In the genomic region with DNA sequence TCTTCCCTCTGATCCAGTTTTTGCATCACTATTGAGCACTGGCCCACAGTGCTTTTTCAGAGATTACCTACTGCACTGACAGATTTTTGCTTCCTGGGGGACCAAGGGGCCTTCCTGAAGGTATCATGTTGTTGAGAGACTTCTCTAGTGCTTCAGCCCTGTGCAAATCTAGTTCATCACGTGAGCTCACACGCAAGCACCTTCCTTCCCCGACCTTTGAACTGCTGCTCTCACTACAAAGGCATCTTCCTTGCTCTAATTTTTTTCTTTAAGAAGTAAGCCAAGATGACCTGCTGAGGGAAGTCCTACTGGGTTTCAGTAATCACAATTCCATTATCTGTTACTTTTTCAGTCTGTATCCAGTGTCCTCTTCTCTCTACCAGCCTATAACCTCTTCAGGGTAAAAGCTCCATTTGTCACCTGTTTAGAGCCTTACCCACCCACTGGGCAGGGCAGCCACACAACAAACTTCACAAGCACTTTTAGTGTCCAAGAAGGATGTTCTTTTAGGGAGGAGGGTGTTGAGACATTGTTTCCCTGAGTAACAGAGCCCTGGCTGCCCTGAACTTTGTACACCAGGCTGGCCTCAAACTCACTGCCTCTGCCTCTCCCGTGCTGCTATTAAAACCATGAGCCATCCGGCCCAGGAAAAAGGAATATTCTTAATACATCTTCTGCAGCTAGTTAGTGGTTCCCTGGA, we compare ENCODE assay signal across 12 mouse cellular contexts.
A peak's percentile ranks its signal among the peaks of the same experiment; 100 is the strongest.
DNase-seq lines count a peak whose midpoint lies in the region; ATAC-seq and TF ChIP-seq lines count a peak whose summit lies in the region.
"Had no signal": no experiment of that assay in that cellular context is flagged by ENCODE, and none has a peak within 500 bp of the region (broad histone marks: within the 10 kb centered on the region; RNA-seq: fewer than 3 reads in every experiment).

No protein-coding gene starts in this region.

- intact Hi-C loops in heart, postnatal 10 days (cut with DNase I), result no loop called here
- intact Hi-C loops in left cerebral cortex, postnatal 10 days (cut with DNase I), result no loop called here

- peaks cover 6% of the 10 kb centered on the region for H3K36me3 ChIP-seq in heart, embryonic 13.5 days
- no peaks in the 10 kb centered on the region for H3K36me3 ChIP-seq in thymus, adult 2 months (ENCODE audit: control insufficient read depth, insufficient read depth, low read length)
- no peaks in the 10 kb centered on the region for H3K36me3 ChIP-seq in kidney, embryonic 15.5 days

- no peak overlapping the region for H3K4me3 ChIP-seq in heart, embryonic 13.5 days
- H3K4me3 ChIP-seq in thymus, adult 2 months (ENCODE audit: control insufficient read depth, insufficient read depth, low read length), result no peak overlapping the region
- no peak overlapping the region for H3K4me3 ChIP-seq in kidney, embryonic 15.5 days (replicated peaks)
- H3K4me3 ChIP-seq: hindbrain, embryonic 10.5 days had no signal

- no peak for ATAC-seq in heart, embryonic 13.5 days (ENCODE audit: extremely low read depth, insufficient number of reproducible peaks, low FRiP score, low TSS enrichment)
- ATAC-seq in kidney, embryonic 15.5 days (replicated peaks; ENCODE audit: low FRiP score), result no peak

- no peak for TF ChIP-seq CTCF in thymus, adult 2 months (IDR thresholded peaks at IDR 0.05; ENCODE audit: borderline replicate concordance, control insufficient read depth, extremely low read depth, insufficient read depth, low read length, poor library complexity)

- H3K27me3 ChIP-seq in heart, embryonic 13.5 days (replicated peaks), result no peaks in the 10 kb centered on the region
- H3K27me3 ChIP-seq in thymus, adult 2 months (ENCODE audit: control insufficient read depth, insufficient read depth, low read length), result no peaks in the 10 kb centered on the region
- no peaks in the 10 kb centered on the region for H3K27me3 ChIP-seq in kidney, embryonic 15.5 days

- peak overlapping the region; percentile 17; the same call in 1 of the 2 replicates for H3K9ac ChIP-seq in heart, embryonic 13.5 days
- H3K9ac ChIP-seq in kidney, embryonic 15.5 days, result no peak overlapping the region

- H3K9me3 ChIP-seq in heart, embryonic 13.5 days, result no peaks in the 10 kb centered on the region
- H3K9me3 ChIP-seq in kidney, embryonic 15.5 days (replicated peaks), result no peaks in the 10 kb centered on the region
- H3K9me3 ChIP-seq: hindbrain, embryonic 10.5 days had no signal

- H3K27ac ChIP-seq in heart, embryonic 13.5 days (replicated peaks), result peak overlapping the region; percentile 59
- peak overlapping the region; percentile 58 for H3K27ac ChIP-seq in thymus, adult 2 months (ENCODE audit: control insufficient read depth, insufficient read depth, low read length)
- H3K27ac ChIP-seq in kidney, embryonic 15.5 days, result 0 out of 2 replicates have a peak overlapping the region, but pooled peaks have one; percentile 1
- H3K27ac ChIP-seq: hindbrain, embryonic 10.5 days; macrophage had no signal

- DNase-seq in heart, postnatal 10 days, result no peak
- DNase-seq in thymus, adult 2 months, result peak; percentile 15
- no peak for DNase-seq in thymus, postnatal 10 days (ENCODE audit: low spot score in 2 of 2)
- DNase-seq in yolk sac, embryonic 10.5 days (ENCODE audit: low spot score), result peak; percentile 72
- no peak for DNase-seq in left cerebral cortex, postnatal 10 days (ENCODE audit: extremely low spot score in 1 of 2, low spot score in 2 of 2)
- DNase-seq in layer of hippocampus, adult 9-10 months (ENCODE audit: low spot score), result no peak
- DNase-seq: adrenal gland, adult 2 months; B cell, adult 2 months had no signal

- H3K4me2 ChIP-seq in heart, embryonic 13.5 days, result no peak overlapping the region
- H3K4me2 ChIP-seq in kidney, embryonic 15.5 days, result no peak overlapping the region

- H3K4me1 ChIP-seq in heart, embryonic 13.5 days, result peaks cover 92% of the 10 kb centered on the region
- H3K4me1 ChIP-seq in thymus, adult 2 months (replicated peaks; ENCODE audit: control insufficient read depth, insufficient read depth, low read length), result peaks cover 26% of the 10 kb centered on the region
- peaks cover 50% of the 10 kb centered on the region for H3K4me1 ChIP-seq in kidney, embryonic 15.5 days

- no peak for TF ChIP-seq POLR2A in thymus, adult 2 months (IDR thresholded peaks at IDR 0.05; ENCODE audit: control insufficient read depth, extremely low read depth, insufficient read depth, low read length, poor library complexity)

- WGBS in heart, embryonic 13.5 days, result 47% methylated on average over 5 of the region's 5 CpGs
- 40% methylated on average over 5 of the region's 5 CpGs for WGBS in thymus, adult 2 months
- WGBS in kidney, embryonic 15.5 days, result 48% methylated on average over 5 of the region's 5 CpGs

Comparison
In these comparisons a context has a peak if more than half of its experiments do, and no peak if none do; other contexts are left out.
1. DNase-seq: peak in thymus, adult 2 months (single experiment) and yolk sac, embryonic 10.5 days (single experiment); none in heart, postnatal 10 days (0 of 2), thymus, postnatal 10 days (0 of 2), left cerebral cortex, postnatal 10 days (0 of 2) and layer of hippocampus, adult 9-10 months (single experiment).
2. H3K27ac ChIP-seq: peak in every context shown above with its lines; median percentile 59 in heart, embryonic 13.5 days; 58 in thymus, adult 2 months; 1 in kidney, embryonic 15.5 days.